Mouse (Mus musculus) spleen, postnatal 0 days (tissue): ENCODE results near the gene Opn4. TPM values are rescaled to one million over a fixed set of nuclear protein-coding genes. Genes with fewer than 3 reads are reported as not detected.

ENCODE experiments used
- polyA plus RNA-seq: library from polyadenylated mRNA; unstranded; fragments of >200 nt; fragmentation: Nextera tagmentation; extraction: Ambion mirVana; gene quantifications from 2 replicates; pipeline ENCODE4 v1.2.1, GENCODE M21; 2015

The Opn4 gene
- not detected in 2 replicates for polyA plus RNA-seq

GRCm38 (mm10) chr14:34599941-34600340, at the start of gene Opn4:
TSS of gene Opn4 (minus strand) at chr14:34600142.

GRCm38 (mm10) chr14:34588498-34588897, 11.4 kb downstream of the Opn4 start, which contains the start of gene Ldb3:
TSS of gene Ldb3 (minus strand) at chr14:34588682.

Other genes with a start within 250 kb of the Opn4 start
- gene Fam25c, start 244.7 kb downstream of the Opn4 start, polyA plus RNA-seq, result not detected in 2 replicates
- 0.51 and 0.63 TPM in 2 replicates for gene Sncg, start 225.4 kb downstream of the Opn4 start, polyA plus RNA-seq
- 5.4 and 6.2 TPM in 2 replicates for gene Mmrn2, start 224.7 kb downstream of the Opn4 start, polyA plus RNA-seq
- gene Bmpr1a, start 96.8 kb downstream of the Opn4 start, polyA plus RNA-seq, result 5.1 and 7.3 TPM in 2 replicates
- gene 9230112D13Rik, start 77.3 kb downstream of the Opn4 start, polyA plus RNA-seq, result not detected in 2 replicates
- gene Ldb3, start 11.5 kb downstream of the Opn4 start, polyA plus RNA-seq, result 0.10 and 0.16 TPM in 2 replicates
- 34.2 and 35.6 TPM in 2 replicates for gene Wapl, start 73.8 kb upstream of the Opn4 start, polyA plus RNA-seq
- gene Grid1, start 220.0 kb upstream of the Opn4 start, polyA plus RNA-seq, result 0.02 TPM in 1 of 2 replicates, not detected in the other